Mouse (Mus musculus) MEL (cell line): ENCODE data around the gene Hadhb.

Source experiments
- EP300 ChIP-seq, 2 experiments: IDR thresholded peaks; 2 replicates each; pipeline ENCODE4 v1.6.1; 2011; ENCODE audit warnings: improper control_type of control experiment in 2 of 2, low read length in 2 of 2, low read depth in 1 of 2, mild to moderate bottlenecking in 1 of 2
- JUND ChIP-seq: IDR thresholded peaks from 2 replicates; pipeline ENCODE4 v1.6.1; 2011; ENCODE audit warnings: low read depth, mild to moderate bottlenecking, improper control_type of control experiment, low read length
- MEF2A ChIP-seq: IDR thresholded peaks from 2 replicates; pipeline ENCODE4 v1.6.1; 2014; ENCODE audit warnings: low read depth, mild to moderate bottlenecking, inconsistent platforms, low read length, improper control_type of control experiment; ENCODE audit not compliant: poor library complexity, insufficient replicate concordance, severe bottlenecking; ENCODE audit errors: extremely low read depth
- MYC ChIP-seq: IDR thresholded peaks from 2 replicates; pipeline ENCODE4 v1.6.1; 2011; ENCODE audit warnings: low read depth, mild to moderate bottlenecking, low read length, improper control_type of control experiment, moderate library complexity

- TF ChIP-seq EP300 (IDR thresholded peaks at IDR 0.05; ENCODE audit: low read depth in 1 of 2, low read length in 2 of 2) (no peak), JUND (no peak), MYC (no peak), MEF2A (no peak)
These were observed 49.4 kb downstream of the Hadhb start for GRCm38 (mm10) chr5:30204441-30204840.
